Mouse (Mus musculus): ENCODE results near the gene H1f0.

GRCm38 (mm10) chr15:79038853-79039252 lies 10.6 kb downstream of the H1f0 start:
- TF ChIP-seq POLR2A (IDR thresholded peaks at IDR 0.05; ENCODE audit: borderline replicate concordance, low read depth, low read length) (no peak), CTCF (IDR thresholded peaks at IDR 0.05; ENCODE audit: low read depth, low read length) (peak; percentile 69)
